Comparison of ENCODE assay signal across 8 mouse cellular contexts in the genomic region with DNA sequence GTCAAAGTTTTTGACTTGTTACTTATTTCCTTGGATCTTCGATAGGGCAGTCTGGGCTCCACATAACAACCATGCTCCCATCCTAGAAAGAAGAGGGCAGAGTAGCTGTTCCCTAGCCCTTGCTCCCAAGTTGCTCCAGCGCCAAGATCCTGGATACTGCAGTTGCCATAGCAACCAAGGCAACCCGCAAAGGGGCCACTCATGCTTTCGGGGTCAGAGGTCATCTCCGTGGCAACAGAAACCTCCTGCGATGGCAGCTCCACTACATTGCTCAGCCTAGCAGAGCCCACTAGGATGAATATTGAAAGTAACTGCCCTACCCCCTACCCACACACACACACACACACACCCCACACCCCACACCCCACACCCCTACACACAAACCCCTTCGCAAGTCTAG. TPM values are rescaled to one million over a fixed set of nuclear protein-coding genes. Genes with fewer than 3 reads are reported as not detected.
DNase-seq lines count a peak whose midpoint lies in the region; ATAC-seq and TF ChIP-seq lines count a peak whose summit lies in the region.

No protein-coding gene starts in this region.

- H3K4me3 ChIP-seq in embryonic facial prominence, embryonic 13.5 days = no peak overlapping the region
- no peak overlapping the region for H3K4me3 ChIP-seq in neural tube, embryonic 13.5 days
- no peak overlapping the region for H3K4me3 ChIP-seq in thymus, adult 2 months (ENCODE audit: control insufficient read depth, insufficient read depth, low read length)

- H3K4me2 ChIP-seq in embryonic facial prominence, embryonic 13.5 days = no peak overlapping the region
- 0 out of 2 replicates have a peak overlapping the region, but pooled peaks have one; percentile 4 for H3K4me2 ChIP-seq in neural tube, embryonic 13.5 days

- no peak overlapping the region for H3K9ac ChIP-seq in embryonic facial prominence, embryonic 13.5 days
- H3K9ac ChIP-seq in neural tube, embryonic 13.5 days = no peak overlapping the region

- 11% methylated on average over 7 of the region's 7 CpGs for WGBS in embryonic facial prominence, embryonic 13.5 days
- 6% methylated on average over 7 of the region's 7 CpGs for WGBS in neural tube, embryonic 13.5 days
- 57% methylated on average over 7 of the region's 7 CpGs for WGBS in thymus, adult 2 months

- ATAC-seq in embryonic facial prominence, embryonic 13.5 days (ENCODE audit: insufficient number of reproducible peaks, insufficient read depth, low FRiP score, low TSS enrichment, low read depth) = 0 out of 2 replicates have a peak, but pooled peaks have one; percentile 56
- peak; percentile 96 for ATAC-seq in neural tube, embryonic 13.5 days (ENCODE audit: low read depth)

- H3K4me1 ChIP-seq in embryonic facial prominence, embryonic 13.5 days = 0 out of 2 replicates have a peak, but pooled peaks cover 7% of the 10 kb centered on the region
- peaks cover 29% of the 10 kb centered on the region for H3K4me1 ChIP-seq in neural tube, embryonic 13.5 days (replicated peaks)
- H3K4me1 ChIP-seq in thymus, adult 2 months (replicated peaks; ENCODE audit: control insufficient read depth, insufficient read depth, low read length) = no peaks in the 10 kb centered on the region

- H3K27me3 ChIP-seq in embryonic facial prominence, embryonic 13.5 days = peaks cover 8% of the 10 kb centered on the region
- H3K27me3 ChIP-seq in neural tube, embryonic 13.5 days = no peaks in the 10 kb centered on the region
- no peaks in the 10 kb centered on the region for H3K27me3 ChIP-seq in thymus, adult 2 months (ENCODE audit: control insufficient read depth, insufficient read depth, low read length)

- no peaks in the 10 kb centered on the region for H3K9me3 ChIP-seq in embryonic facial prominence, embryonic 13.5 days
- no peaks in the 10 kb centered on the region for H3K9me3 ChIP-seq in neural tube, embryonic 13.5 days

- H3K27ac ChIP-seq in embryonic facial prominence, embryonic 13.5 days = no peak overlapping the region
- H3K27ac ChIP-seq in neural tube, embryonic 13.5 days (replicated peaks) = peak overlapping the region; percentile 35; the same call in 1 of the 2 replicates
- H3K27ac ChIP-seq in thymus, adult 2 months (ENCODE audit: control insufficient read depth, insufficient read depth, low read length) = no peak overlapping the region

- no peaks in the 10 kb centered on the region for H3K36me3 ChIP-seq in embryonic facial prominence, embryonic 13.5 days
- H3K36me3 ChIP-seq in neural tube, embryonic 13.5 days = no peaks in the 10 kb centered on the region
- no peaks in the 10 kb centered on the region for H3K36me3 ChIP-seq in thymus, adult 2 months (ENCODE audit: control insufficient read depth, insufficient read depth, low read length)

- no peak for TF ChIP-seq CTCF in thymus, adult 2 months (IDR thresholded peaks at IDR 0.05; ENCODE audit: borderline replicate concordance, control insufficient read depth, extremely low read depth, insufficient read depth, low read length, poor library complexity)

- TF ChIP-seq POLR2A in thymus, adult 2 months (IDR thresholded peaks at IDR 0.05; ENCODE audit: control insufficient read depth, extremely low read depth, insufficient read depth, low read length, poor library complexity) = no peak

- peak; percentile 6 for DNase-seq in adrenal gland, adult 2 months
- DNase-seq in adrenal gland, adult 8-10 months = no peak
- peak; percentile 76 for DNase-seq in ES-CJ7 (ENCODE audit: low read depth, low spot score)
- DNase-seq in kidney, postnatal 10 days = peak; percentile 10
- DNase-seq in gastrocnemius, postnatal 36 days = no peak
- DNase-seq in thymus, adult 2 months = no peak

- intact Hi-C loops in gastrocnemius, postnatal 36 days (cut with DNase I) = no loop called here

RNA-seq across cellular contexts. Expression of a gene that starts 7.2 kb away (rescaled TPM):
- total RNA-seq in adrenal gland, adult 2 months (2021) = 1 to 10 TPM; 1.0 to 1.1 TPM
- 0.17 and 0.28 TPM in 2 replicates for polyA plus RNA-seq in adrenal gland, adult 2 months (2012; rRNA removed)
- 1 to 10 TPM; 1.1 to 2.9 (median 1.6) TPM for total RNA-seq in adrenal gland, adult 8-10 months (2022)
- polyA plus RNA-seq in embryonic facial prominence, embryonic 13.5 days (2015; fragmentation: Nextera tagmentation; extraction: Ambion mirVana) = 1.1 and 1.2 TPM in 2 replicates
- 17.2 and 18.7 TPM in 2 replicates for polyA plus RNA-seq in neural tube, embryonic 13.5 days (2015; fragmentation: Nextera tagmentation; extraction: Ambion mirVana)
- total RNA-seq in gastrocnemius, postnatal 36 days (2021) = not detected
- 3.5 and 4.5 TPM in 2 replicates for polyA plus RNA-seq in thymus, adult 2 months (2012; rRNA removed)

Comparison
In these comparisons a context has a peak if more than half of its experiments do, and no peak if none do; other contexts are left out.
1. DNase-seq: peak in adrenal gland, adult 2 months (single experiment), ES-CJ7 (single experiment) and kidney, postnatal 10 days (single experiment); none in adrenal gland, adult 8-10 months (single experiment), gastrocnemius, postnatal 36 days (0 of 2) and thymus, adult 2 months (single experiment).